Mouse (Mus musculus): ENCODE results near the gene Pde4a.
"Not testable (repeated sequence)": the region's sequence is repeated elsewhere in the genome, so short reads cannot be mapped to it uniquely, and the experiment has no call there.

Gene Pde4a

DNA sequence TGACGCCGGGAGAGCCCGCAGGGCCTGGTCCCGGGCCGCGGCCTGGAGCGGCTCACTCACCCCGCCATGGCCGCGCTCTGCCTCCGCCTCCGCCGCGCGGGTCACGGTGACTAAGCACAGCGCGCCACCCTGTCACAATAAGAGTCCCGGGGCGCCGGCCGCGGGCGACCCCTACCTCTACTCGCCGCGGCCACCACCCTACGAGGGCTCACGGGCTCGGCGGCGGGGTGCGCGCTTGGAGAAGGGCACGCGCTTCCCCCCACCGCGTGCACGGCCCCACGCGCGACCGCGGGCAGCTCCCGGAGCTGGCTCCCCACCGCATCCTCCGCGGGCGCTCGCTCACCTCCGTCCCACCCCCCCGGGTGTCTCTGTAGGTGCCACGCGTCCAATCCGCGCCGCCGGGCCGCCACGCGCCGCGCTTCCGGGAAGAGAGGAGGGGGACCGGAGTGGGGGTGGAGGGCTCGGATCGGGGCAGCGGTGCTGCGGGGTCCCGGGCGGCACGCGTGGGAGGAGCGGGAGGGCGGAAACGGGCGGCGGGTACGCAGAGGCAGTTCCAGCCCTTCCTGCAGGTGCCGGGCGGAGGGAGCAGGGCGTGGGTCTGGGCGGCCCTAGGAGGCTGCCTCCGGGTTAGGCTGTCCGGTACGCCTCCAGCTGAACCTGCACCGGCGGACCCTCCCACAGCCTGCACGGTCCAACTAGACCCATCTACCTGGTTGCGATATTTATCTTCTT is 73.4 kb downstream of the Pde4a start, which contains the start of gene Keap1:
TSS of gene Keap1 (minus strand) at position 629 of the 732 bp plus-strand sequence.
- ATAC-seq (ENCODE audit: insufficient number of reproducible peaks, low FRiP score, low TSS enrichment): peak; percentile 46

DNA sequence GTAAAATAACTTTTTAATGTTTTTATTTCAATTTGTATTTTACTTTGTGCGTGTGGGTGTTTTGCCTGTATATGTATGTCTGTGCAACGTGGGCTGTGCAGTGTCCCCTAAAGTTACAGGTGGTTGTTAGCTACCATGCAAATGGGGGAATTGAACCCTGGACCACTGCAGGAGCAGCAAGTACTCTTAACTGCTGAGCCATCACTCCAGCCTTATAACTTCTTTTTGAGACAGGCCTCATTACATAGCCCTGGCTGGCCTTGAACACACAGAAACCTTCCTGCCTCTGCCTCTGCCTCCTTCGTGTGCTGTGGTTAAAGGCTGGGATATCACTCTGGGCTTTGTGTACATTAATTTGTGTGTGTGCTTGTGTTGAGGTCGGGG is 73.9 kb downstream of the Pde4a start:
- ATAC-seq (ENCODE audit: insufficient number of reproducible peaks, low FRiP score, low TSS enrichment): no peak

DNA sequence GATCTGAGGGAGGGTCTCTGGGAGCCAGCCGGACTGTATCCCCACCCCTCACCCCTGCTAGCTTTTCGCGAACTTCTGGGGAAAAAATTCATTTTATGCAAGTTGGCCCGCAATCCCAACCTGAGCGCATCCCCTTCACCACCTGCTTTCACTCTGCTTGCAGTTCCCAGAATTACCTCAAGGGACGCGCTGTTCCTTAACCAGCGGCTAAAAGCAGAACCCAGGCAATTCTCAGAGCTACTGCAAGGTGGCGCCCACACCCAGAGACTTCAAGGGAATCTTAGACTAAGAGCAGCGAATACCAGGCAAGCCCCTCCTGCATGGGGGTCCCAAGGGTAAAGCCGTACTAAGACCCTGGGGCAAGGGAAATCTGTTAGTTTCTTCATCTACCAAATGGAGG is 75.8 kb downstream of the Pde4a start:
- ATAC-seq (ENCODE audit: insufficient number of reproducible peaks, low FRiP score, low TSS enrichment): no peak

DNA sequence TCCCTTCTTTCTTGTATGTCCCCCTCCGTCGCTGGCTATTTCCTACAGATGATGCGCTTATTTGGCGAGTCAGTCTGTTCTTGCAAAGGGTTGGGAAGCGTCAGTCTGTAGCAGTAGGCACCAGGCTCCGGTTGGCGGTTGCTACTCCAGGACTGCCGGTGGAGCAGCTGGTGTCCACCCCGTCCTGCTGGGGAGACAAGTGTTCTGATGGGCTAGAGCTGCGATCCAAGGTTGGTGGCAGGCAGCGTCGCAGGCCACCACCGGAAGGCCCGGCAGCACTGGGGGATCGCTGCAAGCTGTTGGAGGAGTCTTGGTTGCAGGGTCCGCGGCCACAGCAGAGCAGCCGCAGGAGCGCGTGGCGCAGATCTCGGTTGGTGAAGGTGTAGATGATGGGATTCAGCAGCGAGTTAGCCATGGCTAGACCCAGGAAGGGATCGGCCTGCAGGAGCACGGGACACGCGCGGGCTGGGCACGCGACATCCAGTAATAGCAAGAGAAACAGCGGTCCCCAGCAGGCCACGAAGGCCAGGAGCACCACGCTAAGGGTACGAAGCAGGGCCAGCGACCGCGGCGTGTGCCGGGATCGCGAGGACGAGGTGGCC is 78.4 kb downstream of the Pde4a start:
- peak; percentile 64; the same call in 1 of the 2 replicates for ATAC-seq (ENCODE audit: insufficient number of reproducible peaks, low FRiP score, low TSS enrichment)

DNA sequence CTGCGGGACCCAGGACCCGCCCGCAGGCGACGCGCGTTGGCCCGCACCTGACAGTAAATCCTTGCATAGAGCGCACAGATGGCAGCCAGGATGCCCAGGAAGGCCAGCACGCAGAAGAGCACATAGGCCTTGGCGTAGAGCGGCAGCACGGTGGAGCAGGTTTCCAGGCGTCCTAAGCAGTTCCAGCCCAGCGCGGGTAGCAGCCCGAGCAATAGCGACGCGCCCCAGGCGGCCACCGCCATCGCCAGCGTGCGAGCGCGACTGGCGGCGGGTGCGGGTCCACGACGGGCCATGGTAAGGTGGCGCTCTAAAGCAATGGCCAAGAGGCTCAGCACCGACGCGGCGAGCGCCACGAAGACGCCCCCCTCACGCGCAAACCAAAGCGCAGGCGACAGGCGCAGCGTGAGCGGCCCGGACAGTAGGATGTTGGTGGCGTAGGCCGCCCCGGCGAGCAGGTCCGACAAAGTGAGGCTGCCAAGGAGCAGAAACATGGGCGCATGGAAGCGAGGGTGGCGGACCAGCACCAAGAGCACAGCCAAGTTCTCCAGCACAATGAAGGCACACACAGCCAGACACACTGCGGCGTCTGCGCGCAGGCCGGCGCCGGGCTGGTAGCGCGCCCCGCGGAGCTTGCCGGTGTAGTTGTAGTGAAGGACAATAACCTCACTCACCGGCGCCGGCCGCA is 79.1 kb downstream of the Pde4a start:
- peak; percentile 54; the same call in 1 of the 2 replicates for ATAC-seq (ENCODE audit: insufficient number of reproducible peaks, low FRiP score, low TSS enrichment)

DNA sequence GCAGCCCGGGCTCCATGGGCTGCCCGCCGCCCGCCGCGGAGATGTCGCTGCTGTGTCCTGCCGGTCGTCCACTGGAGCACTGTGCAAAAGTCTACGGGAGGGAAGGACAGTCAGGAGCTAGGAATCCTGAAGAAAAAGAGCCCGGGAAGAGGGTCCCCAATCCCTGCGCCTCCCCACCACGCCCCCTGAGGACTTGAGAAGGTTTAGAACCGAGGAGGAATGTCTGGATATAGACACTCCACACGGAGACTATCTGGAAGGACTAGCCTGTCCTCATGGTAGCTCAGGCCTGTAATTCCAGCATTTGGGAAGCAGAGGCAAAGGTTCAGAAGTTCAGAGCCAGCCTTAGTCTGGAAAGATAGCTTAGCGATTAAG is 79.6 kb downstream of the Pde4a start:
- no peak for ATAC-seq (ENCODE audit: insufficient number of reproducible peaks, low FRiP score, low TSS enrichment)

DNA sequence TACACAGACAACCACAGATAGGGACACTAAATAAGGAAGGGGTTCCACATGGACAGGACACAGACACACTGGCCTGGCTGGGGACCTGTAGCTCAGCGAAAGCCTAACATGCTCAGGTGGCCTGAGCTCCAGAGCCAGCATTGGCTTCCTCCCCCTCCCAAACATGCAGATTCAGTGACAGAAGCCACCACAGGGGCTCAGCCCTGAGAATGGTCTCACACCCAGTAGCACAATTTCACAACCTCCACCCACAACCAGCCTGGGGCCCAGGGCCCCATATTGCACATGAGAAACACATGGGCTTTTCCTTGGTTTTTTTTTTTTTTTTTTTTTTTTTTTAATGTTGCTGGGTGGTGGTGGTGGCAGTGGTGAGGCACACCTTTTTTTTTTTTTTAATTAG is 80.8 kb downstream of the Pde4a start:
- ATAC-seq (ENCODE audit: insufficient number of reproducible peaks, low FRiP score, low TSS enrichment): no peak

DNA sequence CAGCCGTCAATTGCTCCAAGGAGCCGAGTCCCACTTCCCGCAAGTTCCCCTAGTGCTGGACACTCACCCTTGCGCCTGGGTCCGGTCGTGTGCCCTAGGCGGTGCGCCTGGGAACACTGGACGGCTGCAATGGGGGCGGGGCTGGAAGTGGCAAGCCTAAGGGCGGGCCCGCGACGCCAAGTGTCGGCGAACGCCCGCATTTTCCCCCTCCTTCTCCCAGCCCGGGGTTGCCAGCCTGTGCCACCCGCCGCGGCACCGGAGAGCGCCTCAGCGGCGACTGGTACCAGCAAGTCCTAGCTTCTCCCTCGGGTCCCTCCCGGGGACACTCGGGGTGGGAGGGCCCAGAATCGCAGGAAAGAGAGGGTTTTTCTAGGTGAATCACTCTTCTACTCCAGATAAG is 82.8 kb downstream of the Pde4a start, which contains the start of gene S1pr5:
TSS of gene S1pr5 (minus strand) at position 118 of the 400 bp plus-strand sequence.
- ATAC-seq (ENCODE audit: insufficient number of reproducible peaks, low FRiP score, low TSS enrichment): no peak

DNA sequence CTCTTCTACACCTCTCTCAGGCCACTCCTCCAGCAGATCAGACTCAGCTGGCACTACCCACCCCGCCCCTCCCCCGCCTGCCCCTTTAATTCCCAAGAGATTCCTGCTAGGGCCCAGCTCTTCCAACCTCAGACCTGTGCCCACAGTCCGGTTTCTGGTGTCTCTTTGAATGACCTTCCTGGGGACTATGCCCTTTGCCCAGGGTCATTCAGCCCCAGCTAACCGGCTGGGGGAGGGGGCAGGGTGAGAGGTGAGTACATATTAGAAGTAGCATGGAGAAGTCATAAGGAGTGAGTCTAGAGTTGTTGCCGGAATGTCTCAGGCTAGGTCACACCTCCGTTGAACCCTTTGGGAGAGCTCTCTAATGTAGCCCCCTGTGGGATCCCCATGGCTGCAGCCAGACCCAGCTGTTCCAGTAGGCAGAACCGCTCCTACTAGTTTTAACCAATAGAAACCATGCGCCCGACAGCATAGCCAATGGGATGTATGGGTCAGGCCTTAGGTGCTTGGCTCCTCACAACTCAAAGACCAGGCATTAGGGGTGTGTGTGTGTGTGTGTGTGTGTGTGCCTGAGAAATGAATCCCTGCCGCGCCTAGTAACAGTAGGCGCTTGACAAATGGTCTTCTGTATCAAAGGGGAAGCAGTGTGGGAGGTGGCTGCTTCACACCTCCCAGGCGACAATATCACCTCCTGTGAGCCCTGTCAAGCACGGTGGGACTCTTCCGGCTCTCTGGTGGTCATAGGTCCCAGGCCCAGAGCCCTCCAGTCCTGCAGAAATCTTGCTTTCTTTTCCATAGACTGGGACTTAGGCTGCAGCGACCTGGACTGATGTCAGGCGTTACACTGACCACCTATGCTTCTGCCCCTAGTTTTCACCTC is 84.4 kb downstream of the Pde4a start:
- no peak for ATAC-seq (ENCODE audit: insufficient number of reproducible peaks, low FRiP score, low TSS enrichment)

DNA sequence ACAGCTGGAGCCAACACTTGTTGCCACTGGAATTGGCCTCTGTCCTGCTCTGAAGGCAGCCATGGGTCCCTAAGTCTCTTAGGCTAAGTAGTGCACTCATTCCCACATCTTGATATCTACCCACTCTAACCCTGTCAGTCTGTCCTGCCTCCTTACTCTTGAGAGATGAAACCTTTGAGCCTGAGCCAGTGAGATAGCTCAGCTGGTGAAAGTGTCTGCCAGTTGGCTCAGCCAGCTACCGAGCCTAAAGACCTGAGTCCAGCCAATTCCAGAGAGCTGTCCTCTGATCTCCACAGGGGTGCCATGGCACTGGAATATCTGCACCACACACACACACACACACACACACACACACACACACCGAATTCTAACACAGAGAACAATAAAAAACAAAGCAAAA is 85.0 kb downstream of the Pde4a start:
- no peak for ATAC-seq (ENCODE audit: insufficient number of reproducible peaks, low FRiP score, low TSS enrichment)

DNA sequence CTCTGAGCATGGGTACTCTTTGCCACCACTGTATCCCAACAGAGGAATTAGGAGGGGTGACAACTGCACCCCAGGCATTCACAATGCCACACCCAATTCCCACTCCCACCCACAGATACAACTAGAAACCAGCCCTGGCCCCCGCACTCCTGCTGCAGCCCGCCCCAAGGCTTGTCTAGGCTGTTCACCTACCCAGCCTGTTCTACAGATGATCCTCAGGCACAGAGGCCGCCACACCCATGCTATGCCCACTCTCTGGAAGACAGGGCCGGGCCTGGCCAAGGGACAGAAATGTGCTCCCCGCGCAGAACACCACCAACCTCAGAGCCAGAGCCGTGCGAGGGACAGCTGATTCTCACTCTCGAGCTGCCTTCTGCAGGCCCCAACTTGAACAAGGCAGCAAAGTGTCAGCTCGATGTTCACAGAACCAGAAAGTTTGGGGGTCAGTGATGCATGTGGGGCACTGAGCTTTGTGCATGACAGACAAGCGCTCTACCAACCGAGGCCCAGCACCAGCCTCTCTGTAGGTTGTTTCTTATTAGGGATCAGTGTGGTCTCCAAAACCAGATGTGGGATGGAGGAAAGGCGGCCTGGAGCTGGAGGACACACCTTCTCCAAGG is 85.7 kb downstream of the Pde4a start:
- ATAC-seq (ENCODE audit: insufficient number of reproducible peaks, low FRiP score, low TSS enrichment): no peak

DNA sequence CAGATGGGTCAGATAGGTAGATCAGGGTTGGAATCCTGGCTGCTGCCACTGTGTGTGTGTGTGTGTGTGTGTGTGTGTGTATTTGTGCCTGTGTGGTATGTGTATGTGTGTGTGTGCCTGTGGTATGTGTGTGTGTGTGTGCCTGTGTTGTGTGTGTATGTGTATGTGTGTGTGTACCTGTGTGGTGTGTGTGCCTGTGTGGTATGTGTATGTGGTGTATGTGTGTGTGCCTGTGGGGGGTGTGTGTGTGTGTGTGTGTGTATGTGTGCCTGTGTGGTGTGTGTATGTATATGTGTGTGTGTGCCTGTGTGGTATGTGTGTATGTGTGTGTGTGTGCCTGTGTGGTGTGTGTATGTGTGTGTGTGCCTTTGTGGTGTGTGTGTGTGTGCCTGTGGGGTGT is 89.2 kb downstream of the Pde4a start:
- no peak for ATAC-seq (ENCODE audit: insufficient number of reproducible peaks, low FRiP score, low TSS enrichment)

DNA sequence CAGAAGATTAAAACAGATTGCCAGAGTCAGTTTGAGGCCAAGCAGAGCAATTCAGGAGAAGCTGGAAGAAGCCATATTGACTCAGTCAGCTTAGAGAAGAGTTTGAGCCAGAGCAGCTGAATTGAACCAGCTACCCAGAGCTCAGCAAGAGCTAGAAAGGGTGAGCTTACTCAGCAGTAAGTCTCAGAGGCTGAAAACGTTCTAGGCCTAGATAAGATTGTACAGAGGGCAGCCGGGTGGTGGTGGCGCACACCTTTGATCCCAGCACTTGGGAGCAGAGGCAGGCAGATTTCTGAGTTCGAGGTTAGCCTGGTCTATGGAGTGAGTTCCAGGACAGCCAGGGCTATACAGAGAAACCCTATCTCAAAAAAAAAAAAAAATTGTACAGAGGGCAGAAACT is 90.8 kb downstream of the Pde4a start:
- not testable (repeated sequence) for ATAC-seq (ENCODE audit: insufficient number of reproducible peaks, low FRiP score, low TSS enrichment)

DNA sequence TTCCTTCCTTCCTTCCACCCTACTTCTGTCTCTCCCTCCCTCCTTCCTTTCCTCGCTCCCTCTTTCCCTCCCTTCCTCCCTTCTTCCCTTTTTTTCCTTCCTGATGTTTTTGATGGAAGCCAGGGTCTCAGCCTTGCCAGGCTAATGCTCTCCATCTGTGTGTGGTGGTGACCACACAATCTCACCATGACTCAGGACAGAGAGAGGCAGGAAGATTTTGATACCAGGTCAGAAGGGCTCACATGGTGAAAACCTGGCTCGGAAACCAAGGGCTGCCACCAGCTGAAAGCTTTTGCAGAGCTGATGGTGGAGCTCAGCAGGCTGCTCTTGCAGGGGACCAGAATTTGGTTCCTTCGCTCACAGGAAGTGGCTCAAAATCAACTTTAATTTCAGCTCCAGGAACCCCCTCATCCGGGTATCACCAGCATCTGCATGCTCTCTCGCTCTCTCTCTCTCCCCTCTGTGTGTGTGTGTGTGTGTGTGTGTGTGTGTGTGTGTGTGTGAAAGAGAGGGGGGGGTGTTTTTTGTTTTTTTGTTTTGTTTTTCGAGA is 95.1 kb downstream of the Pde4a start:
- ATAC-seq (ENCODE audit: insufficient number of reproducible peaks, low FRiP score, low TSS enrichment): no peak

DNA sequence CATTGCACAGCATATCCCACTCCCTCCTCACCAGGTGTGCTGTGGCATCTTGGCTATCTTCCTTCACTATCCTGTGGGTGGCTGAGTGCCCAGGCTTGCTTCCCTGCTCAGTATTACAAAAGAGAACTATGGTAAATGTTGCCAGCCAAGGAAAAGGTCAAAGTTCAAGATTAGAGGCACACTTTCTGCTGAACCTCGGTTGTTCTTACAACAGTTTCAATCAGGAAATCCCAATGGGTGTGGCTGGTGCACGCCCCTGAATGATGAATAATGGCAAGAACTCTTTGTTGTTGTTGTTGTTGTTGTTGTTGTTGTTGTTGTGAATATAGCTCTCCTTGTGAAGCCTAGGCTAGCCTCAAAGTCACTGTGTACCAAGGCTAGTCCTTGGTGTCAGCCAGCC is 96.3 kb downstream of the Pde4a start:
- no peak for ATAC-seq (ENCODE audit: insufficient number of reproducible peaks, low FRiP score, low TSS enrichment)
